Mouse (Mus musculus) liver, embryonic 12.5 days (tissue): ENCODE results near the gene Mdga1. TPM values are rescaled to one million over a fixed set of nuclear protein-coding genes. Genes with fewer than 3 reads are reported as not detected.

Experiments
- ATAC-seq: fragments of 200-750 bp; cut with Nextera tagmentation; 2 replicates; pipeline ENCODE4 v1.8.0; 2017; ENCODE audit warnings: moderate number of reproducible peaks, mild to moderate bottlenecking, moderate library complexity
- H3K27ac ChIP-seq: fragments of 300-500 bp; sonication (generic); 2 replicates; pipeline ENCODE4 v1.5.1; 2016; ENCODE audit warnings: mild to moderate bottlenecking
- H3K27me3 ChIP-seq: fragments of 300-500 bp; sonication (generic); replicated peaks from 2 replicates; pipeline ENCODE4 v1.6.1; 2016; ENCODE audit warnings: mild to moderate bottlenecking, moderate library complexity
- H3K36me3 ChIP-seq: fragments of 300-500 bp; sonication (generic); 2 replicates; pipeline ENCODE4 v1.6.1; 2016; ENCODE audit warnings: mild to moderate bottlenecking, moderate library complexity
- H3K4me1 ChIP-seq: fragments of 300-500 bp; sonication (generic); 2 replicates; pipeline ENCODE4 v1.6.1; 2016
- H3K4me2 ChIP-seq: fragments of 300-500 bp; sonication (generic); 2 replicates; pipeline ENCODE4 v1.6.1; 2016; ENCODE audit warnings: mild to moderate bottlenecking, moderate library complexity
- H3K4me3 ChIP-seq: fragments of 300-500 bp; sonication (generic); 2 replicates; pipeline ENCODE4 v1.5.1; 2016; ENCODE audit warnings: mild to moderate bottlenecking, moderate library complexity
- H3K9ac ChIP-seq: fragments of 300-500 bp; sonication (generic); 2 replicates; pipeline ENCODE4 v1.6.1; 2016; ENCODE audit warnings: mild to moderate bottlenecking, moderate library complexity
- H3K9me3 ChIP-seq: fragments of 300-500 bp; sonication (generic); replicated peaks from 2 replicates; pipeline ENCODE4 v1.6.1; 2016; ENCODE audit warnings: mild to moderate bottlenecking, moderate library complexity
- WGBS: fragments of 180-500 bp; shearing (Covaris S2); methylation state at CpG from one replicate; pipeline ENCODE4 v1.1.7; 2016; ENCODE audit not compliant: insufficient replicate concordance; 5-methylcytosine and 5-hydroxymethylcytosine counted together
- polyA plus RNA-seq: library from polyadenylated mRNA; unstranded; fragments of >200 nt; fragmentation: Nextera tagmentation; extraction: Ambion mirVana; gene quantifications from 2 replicates; pipeline ENCODE4 v1.2.1, GENCODE M21; 2016

Mdga1 gene
- 1.7 TPM in 2 replicates for polyA plus RNA-seq

DNA sequence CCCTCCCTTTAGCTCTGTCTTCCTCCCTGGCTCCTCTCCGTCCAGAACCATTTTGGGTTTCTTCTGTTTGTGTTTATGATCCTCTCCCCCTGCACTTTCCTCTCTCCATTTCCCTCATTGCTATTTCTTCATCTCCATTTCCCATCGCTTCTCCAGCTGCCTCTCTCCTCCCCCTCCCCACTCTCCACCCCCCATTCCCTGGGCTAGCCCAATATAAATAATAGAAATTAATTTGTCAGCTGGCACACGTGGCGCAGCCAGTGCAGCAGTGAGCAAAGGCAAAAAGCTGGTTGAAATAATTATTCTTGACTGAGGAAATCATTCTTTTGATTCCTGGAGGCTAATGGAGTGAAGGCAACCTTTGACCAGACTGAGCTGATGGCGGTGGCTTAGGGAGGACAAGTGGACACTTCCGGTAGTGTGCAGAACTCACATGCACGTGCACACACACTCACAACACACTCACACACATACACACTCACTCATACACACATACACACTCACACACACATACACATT is at the start of gene Mdga1:
Gene Mdga1, minus strand, starts transcription at position 51 of the 519 bp plus-strand sequence.
- WGBS, result 64% methylated on average over 7 of the region's 7 CpGs
- H3K4me2 ChIP-seq, result no peak within 1 kb of the TSS
- peaks cover 46% of the 10 kb centered on the region for H3K27me3 ChIP-seq
- no peak within 1 kb of the TSS for H3K9ac ChIP-seq
- H3K4me1 ChIP-seq, result no peaks in the 10 kb centered on the region
- no peak for ATAC-seq
- H3K27ac ChIP-seq, result no peak within 1 kb of the TSS
- H3K36me3 ChIP-seq, result no peaks in the 10 kb centered on the region
- H3K4me3 ChIP-seq, result no peak within 1 kb of the TSS
- no peaks in the 10 kb centered on the region for H3K9me3 ChIP-seq

DNA sequence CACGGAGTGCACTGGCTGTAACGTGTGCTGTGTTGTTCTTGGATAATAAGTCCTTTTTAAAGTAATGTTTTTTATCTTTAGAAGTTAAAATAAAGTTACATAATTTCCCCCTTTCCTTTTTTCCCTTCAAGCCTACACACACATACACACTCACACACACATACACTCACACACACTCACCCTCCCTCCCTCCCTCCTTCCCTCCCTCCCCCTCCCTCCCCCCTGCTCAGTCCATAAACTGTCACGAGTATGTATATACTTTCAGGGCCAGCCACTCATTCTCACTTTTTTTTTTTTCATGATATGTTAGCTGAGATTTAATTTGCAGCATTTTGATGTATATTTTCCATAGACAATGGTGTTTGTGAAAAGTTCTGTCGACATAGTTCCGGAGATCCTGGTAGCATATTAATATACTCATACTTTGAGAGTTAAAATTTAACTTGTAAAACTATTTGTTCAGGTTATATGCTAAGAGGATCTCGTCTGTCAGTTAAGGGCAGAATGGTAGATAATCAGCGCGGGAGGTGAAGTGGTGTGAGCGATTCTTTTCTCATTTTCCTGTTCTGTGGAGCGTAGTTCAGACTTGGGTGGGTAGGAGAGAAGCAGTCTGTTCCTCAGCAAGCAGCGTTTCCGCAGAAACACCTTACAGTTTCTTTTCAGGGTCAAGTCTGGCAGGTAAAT is 49.2 kb upstream of the Mdga1 start:
- Histone ChIP-seq H3K36me3 (peaks cover 4% of the 10 kb centered on the region; the same call in 1 of the 2 replicates), H3K27ac (no peak overlapping the region), H3K4me1 (peaks cover 5% of the 10 kb centered on the region; the same call in 1 of the 2 replicates), H3K9me3 (no peaks in the 10 kb centered on the region), H3K9ac (no peak overlapping the region), H3K4me3 (no peak overlapping the region), H3K4me2 (no peak overlapping the region), H3K27me3 (no peaks in the 10 kb centered on the region)
- ATAC-seq, result no peak
- WGBS, result 71% methylated on average over 12 of the region's 12 CpGs

DNA sequence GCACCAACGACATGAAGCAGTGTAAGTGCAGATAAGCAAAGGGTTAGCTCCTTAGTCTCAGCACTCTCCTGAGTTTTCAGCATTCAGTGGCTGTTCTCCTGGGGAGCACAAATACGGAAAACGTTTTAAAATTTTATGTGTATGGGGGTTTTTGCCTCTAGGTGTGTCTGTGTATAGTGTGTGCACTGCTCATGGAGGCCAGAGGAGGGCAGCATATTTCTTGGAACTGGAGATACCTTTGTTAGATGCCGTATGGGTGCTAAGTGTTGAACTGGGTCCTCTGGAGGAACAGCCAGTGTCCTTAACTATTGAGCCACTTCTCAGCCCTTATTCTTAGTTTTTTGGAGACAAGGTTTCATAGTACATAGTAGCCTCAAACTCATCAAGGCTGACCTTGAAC is 44.8 kb upstream of the Mdga1 start:
- Histone ChIP-seq H3K27me3 (no peaks in the 10 kb centered on the region), H3K4me3 (no peak overlapping the region), H3K36me3 (peaks cover 14% of the 10 kb centered on the region), H3K9ac (no peak overlapping the region), H3K9me3 (no peaks in the 10 kb centered on the region), H3K27ac (no peak overlapping the region), H3K4me1 (peaks cover 13% of the 10 kb centered on the region), H3K4me2 (no peak overlapping the region)
- ATAC-seq, result no peak
- WGBS, result 86% methylated on average over 4 of the region's 4 CpGs

DNA sequence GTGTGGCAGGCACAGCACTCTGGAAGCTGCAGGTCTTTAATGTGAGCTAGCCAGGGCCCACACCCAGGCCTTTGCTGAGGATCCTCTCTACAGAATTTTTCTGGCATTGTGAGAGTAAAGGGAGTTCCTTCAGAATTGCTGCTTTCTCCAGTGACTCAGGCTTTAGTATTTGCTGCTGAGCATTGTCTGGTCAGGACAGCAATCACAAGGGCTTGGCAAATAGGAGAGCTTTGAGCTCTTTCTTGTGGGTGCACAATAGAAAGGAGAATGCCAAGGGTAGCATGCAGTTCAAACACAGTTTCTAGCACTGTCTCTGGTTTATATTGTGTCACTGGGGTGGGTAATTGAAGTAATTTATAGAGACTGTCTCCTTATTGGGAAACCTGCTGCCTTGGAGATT is 38.5 kb upstream of the Mdga1 start:
- Histone ChIP-seq H3K27ac (no peak overlapping the region; the same call in 1 of the 2 replicates), H3K4me2 (0 out of 2 replicates have a peak overlapping the region, but pooled peaks have one; percentile 90), H3K36me3 (peaks cover 8% of the 10 kb centered on the region), H3K4me1 (peaks cover 50% of the 10 kb centered on the region), H3K9ac (no peak overlapping the region), H3K27me3 (no peaks in the 10 kb centered on the region), H3K9me3 (no peaks in the 10 kb centered on the region), H3K4me3 (no peak overlapping the region)
- ATAC-seq, result no peak

DNA sequence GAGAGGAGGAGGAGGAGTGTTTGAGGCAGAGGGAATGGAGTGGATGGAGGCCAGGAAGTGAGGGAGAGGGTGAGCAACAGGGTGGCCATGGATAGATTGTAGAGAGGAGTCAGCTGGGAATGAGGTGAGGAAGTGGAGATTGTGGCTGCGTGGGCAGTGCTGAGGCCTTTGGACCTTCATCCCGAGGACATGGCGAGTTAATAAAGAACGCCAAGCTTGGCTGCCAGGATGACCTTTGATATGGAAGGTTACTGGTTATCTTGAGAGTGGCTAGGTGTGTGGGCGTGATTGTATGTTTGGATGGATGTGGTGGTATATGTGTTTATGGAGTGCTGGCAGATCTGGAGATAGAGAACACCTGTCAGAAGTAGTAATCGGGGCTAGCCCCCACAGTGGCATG is 38.0 kb upstream of the Mdga1 start:
- H3K9me3 ChIP-seq, result no peaks in the 10 kb centered on the region
- H3K27me3 ChIP-seq, result no peaks in the 10 kb centered on the region
- H3K4me3 ChIP-seq, result no peak overlapping the region
- WGBS, result 65% methylated on average over 6 of the region's 6 CpGs
- H3K27ac ChIP-seq, result no peak overlapping the region
- peaks cover 8% of the 10 kb centered on the region for H3K36me3 ChIP-seq
- H3K4me1 ChIP-seq, result peaks cover 55% of the 10 kb centered on the region
- no peak overlapping the region for H3K9ac ChIP-seq
- H3K4me2 ChIP-seq, result peak overlapping the region; percentile 90; the same call in 1 of the 2 replicates
- ATAC-seq, result no peak

DNA sequence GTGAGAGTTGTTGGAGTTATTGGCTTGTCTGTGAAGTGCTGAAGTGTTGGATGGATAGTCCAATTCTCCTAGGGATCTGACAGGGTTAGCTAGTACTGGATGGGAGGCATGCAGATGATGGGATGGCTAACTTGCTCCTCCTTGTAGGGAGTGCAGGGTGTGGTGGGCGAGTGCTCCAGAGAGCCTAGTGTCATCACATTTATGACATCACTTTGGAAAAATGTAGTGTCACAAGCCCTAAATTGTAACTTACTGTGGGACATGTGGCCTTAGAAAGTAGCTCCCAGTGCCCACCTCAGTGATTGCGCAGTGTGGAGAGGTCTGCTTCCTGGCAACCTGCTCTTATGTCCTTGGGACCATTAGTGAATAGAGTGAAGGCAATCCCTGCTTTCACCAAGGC is 37.0 kb upstream of the Mdga1 start:
- H3K4me1 ChIP-seq, result peaks cover 55% of the 10 kb centered on the region
- H3K27me3 ChIP-seq, result no peaks in the 10 kb centered on the region
- H3K9me3 ChIP-seq, result no peaks in the 10 kb centered on the region
- no peak for ATAC-seq
- no peak overlapping the region for H3K9ac ChIP-seq
- no peak overlapping the region for H3K27ac ChIP-seq
- H3K4me2 ChIP-seq, result peak overlapping the region; percentile 90
- WGBS, result 71% methylated on average over 2 of the region's 2 CpGs
- peaks cover 8% of the 10 kb centered on the region for H3K36me3 ChIP-seq
- H3K4me3 ChIP-seq, result no peak overlapping the region

DNA sequence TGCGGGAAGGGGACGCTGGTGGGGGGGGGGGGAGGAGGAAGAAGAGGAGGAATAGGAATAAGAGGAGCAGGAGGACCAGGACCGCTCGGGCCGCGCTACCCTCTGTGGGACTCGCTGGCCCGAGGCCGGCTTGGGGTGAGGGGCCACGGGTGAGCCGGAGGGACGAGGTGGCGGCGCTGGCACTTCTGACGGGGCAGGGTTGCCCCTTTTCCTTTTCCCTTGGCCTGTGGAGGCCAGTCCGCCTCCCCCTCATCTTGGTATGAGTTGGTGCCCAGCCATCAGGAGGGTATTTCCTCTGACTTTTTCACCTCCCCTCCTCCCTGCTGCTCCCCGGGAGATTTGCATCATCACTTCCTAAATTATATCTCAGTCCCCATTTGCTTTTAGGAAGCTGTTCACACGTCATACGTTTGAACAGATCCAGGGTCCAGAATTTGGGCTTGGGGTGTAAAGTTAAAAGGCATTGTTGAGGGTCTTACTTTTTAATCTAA is 35.6 kb upstream of the Mdga1 start:
- Histone ChIP-seq H3K9me3 (no peaks in the 10 kb centered on the region), H3K27ac (peak overlapping the region; percentile 99), H3K36me3 (peaks cover 8% of the 10 kb centered on the region), H3K4me2 (peak overlapping the region; percentile 90), H3K27me3 (no peaks in the 10 kb centered on the region), H3K9ac (peak overlapping the region; percentile 100), H3K4me1 (peaks cover 53% of the 10 kb centered on the region), H3K4me3 (peak overlapping the region; percentile 100)
- no peak for ATAC-seq
- 0% methylated on average over 19 of the region's 19 CpGs for WGBS

DNA sequence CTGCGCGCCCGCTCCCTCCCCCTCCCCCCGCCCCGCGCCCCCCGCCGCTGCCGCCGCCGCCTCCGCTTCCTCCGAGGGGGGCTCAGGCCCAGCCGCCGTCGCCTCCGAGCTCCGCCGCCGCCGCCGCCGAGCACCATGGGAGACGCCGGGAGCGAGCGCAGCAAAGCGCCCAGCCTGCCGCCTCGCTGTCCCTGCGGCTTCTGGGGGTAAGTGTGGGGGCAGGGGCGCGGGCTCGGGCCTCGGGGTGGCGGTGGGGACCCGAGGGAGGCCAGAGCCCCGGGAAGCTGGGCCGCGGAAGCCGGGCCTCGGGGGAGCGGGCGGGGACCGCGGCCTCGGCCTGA is 35.2 kb upstream of the Mdga1 start:
- H3K4me1 ChIP-seq, result peaks cover 48% of the 10 kb centered on the region
- peaks cover 5% of the 10 kb centered on the region for H3K36me3 ChIP-seq

DNA sequence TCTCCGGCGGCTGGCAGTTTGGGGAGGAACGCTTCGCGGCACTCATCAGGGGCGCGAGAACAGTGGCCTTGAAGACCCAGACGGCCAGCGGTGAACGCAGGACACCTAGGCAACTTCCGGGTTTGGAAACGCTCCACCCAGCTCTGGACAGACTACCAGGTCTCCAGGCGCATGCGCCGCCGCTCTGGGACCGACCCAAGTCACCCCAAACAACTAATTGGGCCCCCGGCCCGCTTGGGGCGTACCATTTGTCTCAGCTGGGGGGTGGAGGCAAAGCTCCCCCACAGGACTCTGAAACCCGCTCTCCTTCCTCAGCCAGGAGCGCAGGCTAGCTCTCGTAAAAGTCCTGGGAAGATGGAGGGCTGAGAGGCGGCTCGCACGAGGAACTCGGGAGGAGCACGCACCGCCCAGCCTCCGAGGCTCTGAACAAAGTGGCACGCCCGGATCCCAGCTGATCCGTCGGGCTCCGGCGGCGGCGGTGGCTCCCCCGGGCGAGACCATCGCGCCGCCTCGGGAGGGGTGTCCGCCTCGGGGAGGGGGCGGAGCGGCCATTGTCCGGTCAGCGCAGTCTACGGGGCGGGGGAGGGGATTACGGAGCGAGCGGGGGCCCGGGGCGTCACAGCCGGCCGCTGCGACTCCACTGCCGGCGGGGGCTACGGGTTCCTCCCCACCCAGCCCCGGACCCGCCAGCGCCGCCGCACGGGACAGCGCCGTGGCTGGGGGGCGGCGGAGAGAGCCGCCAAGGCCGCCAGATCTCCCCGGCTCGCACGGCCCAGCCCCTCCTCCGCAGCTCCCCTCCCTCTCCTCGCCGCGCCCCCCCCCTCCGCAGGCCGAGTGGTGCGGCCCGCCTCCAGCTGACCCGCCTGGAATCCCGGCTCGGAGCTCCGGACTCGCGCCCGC is 34.6 kb upstream of the Mdga1 start, which contains the start of gene Zfand3:
Gene Zfand3, plus strand, starts transcription at position 531 of the 900 bp plus-strand sequence.
- Histone ChIP-seq H3K27me3 (no peaks in the 10 kb centered on the region), H3K36me3 (no peaks in the 10 kb centered on the region), H3K9me3 (no peaks in the 10 kb centered on the region), H3K4me1 (peaks cover 42% of the 10 kb centered on the region), H3K4me3 (peak within 1 kb of the TSS; percentile 100), H3K27ac (peak within 1 kb of the TSS; percentile 99), H3K4me2 (peak within 1 kb of the TSS; percentile 90), H3K9ac (peak within 1 kb of the TSS; percentile 100)
- WGBS, result under 1% methylated on average over 57 of the region's 93 CpGs
- peak; percentile 91 for ATAC-seq

More for the DNA sequence above, 35.2 kb upstream of the Mdga1 start:
- Histone ChIP-seq H3K27ac (peak overlapping the region; percentile 99), H3K9ac (peak overlapping the region; percentile 100), H3K4me3 (peak overlapping the region; percentile 100), H3K9me3 (no peaks in the 10 kb centered on the region), H3K4me2 (peak overlapping the region; percentile 90), H3K27me3 (no peaks in the 10 kb centered on the region)
- WGBS, result 2% methylated on average over 36 of the region's 47 CpGs
- peak; percentile 13 for ATAC-seq

DNA sequence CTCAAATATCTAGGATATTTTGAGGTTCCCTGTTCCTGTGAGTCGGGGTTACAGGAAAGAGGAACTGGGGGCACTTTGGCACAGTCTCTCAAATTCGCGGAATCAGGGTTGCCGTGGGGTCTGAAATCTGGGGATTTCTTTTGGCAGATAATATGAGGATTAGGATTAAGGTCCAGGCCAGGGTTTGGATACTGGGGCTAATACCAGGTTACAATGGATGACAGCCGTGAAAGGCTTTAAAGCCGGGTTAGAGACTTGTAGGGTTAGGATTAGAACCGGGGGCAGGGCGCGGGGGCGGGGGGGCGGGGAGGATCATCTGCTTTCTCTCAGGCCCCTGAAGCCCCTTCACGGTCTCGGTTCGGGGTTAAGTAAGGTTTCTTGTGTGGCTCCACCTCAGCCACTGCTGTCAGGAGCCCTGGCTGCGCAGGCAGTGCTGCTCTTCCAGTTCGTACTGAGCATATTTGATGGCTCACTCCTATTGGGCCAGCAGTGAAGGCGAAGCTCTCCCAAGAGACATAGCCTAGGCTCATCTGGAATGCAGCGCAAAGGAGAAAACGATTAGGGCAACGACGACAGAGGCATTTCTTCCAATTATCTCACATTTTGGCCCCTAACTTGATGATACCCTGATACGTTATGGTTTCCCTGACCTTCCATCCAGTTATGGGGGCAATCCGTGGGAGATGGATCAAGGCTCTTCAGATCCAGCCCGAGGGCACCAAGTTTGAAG is 28.8 kb upstream of the Mdga1 start:
- 70% methylated on average over 24 of the region's 24 CpGs for WGBS
- H3K4me2 ChIP-seq, result no peak overlapping the region
- no peak overlapping the region for H3K27ac ChIP-seq
- no peaks in the 10 kb centered on the region for H3K9me3 ChIP-seq
- no peak overlapping the region for H3K9ac ChIP-seq
- H3K4me1 ChIP-seq, result peaks cover 9% of the 10 kb centered on the region
- peaks cover 4% of the 10 kb centered on the region; the same call in 1 of the 2 replicates for H3K27me3 ChIP-seq
- no peaks in the 10 kb centered on the region for H3K36me3 ChIP-seq
- H3K4me3 ChIP-seq, result no peak overlapping the region
- no peak for ATAC-seq

DNA sequence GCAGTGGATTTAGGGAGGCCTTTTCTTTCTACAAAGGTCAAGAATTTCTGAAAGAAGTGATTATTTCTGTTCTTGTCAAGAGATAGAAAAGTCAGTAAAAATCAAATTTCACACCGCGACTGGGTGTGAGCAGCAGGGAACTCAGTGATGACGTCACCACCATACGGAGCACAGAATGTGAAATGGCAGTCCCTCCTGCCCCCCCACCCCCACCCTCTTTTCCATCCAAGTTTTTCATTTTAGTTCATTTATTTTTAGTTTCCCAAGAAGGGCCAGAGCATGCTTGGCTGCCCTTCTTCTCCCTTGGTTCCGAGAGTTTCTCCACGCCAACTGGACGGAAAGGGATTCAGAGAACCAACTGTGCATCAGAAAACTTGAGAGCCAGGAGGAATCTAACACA is 27.8 kb upstream of the Mdga1 start:
- ATAC-seq, result no peak
- H3K9me3 ChIP-seq, result no peaks in the 10 kb centered on the region

More for the DNA sequence above, 27.8 kb upstream of the Mdga1 start:
- Histone ChIP-seq H3K9ac (no peak overlapping the region), H3K4me1 (no peaks in the 10 kb centered on the region), H3K36me3 (no peaks in the 10 kb centered on the region), H3K4me2 (no peak overlapping the region), H3K27ac (no peak overlapping the region), H3K27me3 (peaks cover 4% of the 10 kb centered on the region; the same call in 1 of the 2 replicates), H3K4me3 (no peak overlapping the region)
- 73% methylated on average over 7 of the region's 7 CpGs for WGBS
